Mouse (Mus musculus) limb, embryonic 12.5 days (tissue): ENCODE results near the gene Npr1. TPM values are rescaled to one million over a fixed set of nuclear protein-coding genes. Genes with fewer than 3 reads are reported as not detected.

Experiments
- ATAC-seq: fragments of 200-750 bp; cut with Nextera tagmentation; 2 replicates; pipeline ENCODE4 v1.8.0; 2017; ENCODE audit warnings: low read depth, moderate TSS enrichment; ENCODE audit not compliant: insufficient number of reproducible peaks, insufficient read depth, low FRiP score, low TSS enrichment
- H3K27ac ChIP-seq: fragments of 300-500 bp; sonication (generic); 2 replicates; pipeline ENCODE4 v1.5.1; 2016; ENCODE audit warnings: mild to moderate bottlenecking, moderate library complexity
- H3K27me3 ChIP-seq: fragments of 300-500 bp; sonication (generic); 2 replicates; pipeline ENCODE4 v1.6.1; 2016; ENCODE audit warnings: mild to moderate bottlenecking, moderate library complexity
- H3K36me3 ChIP-seq: fragments of 300-500 bp; sonication (generic); 2 replicates; pipeline ENCODE4 v1.6.1; 2016; ENCODE audit warnings: mild to moderate bottlenecking, moderate library complexity
- H3K4me1 ChIP-seq: fragments of 300-500 bp; sonication (generic); replicated peaks from 2 replicates; pipeline ENCODE4 v1.6.1; 2016
- H3K4me2 ChIP-seq: fragments of 300-500 bp; sonication (generic); 2 replicates; pipeline ENCODE4 v1.6.1; 2016; ENCODE audit warnings: mild to moderate bottlenecking, moderate library complexity
- H3K4me3 ChIP-seq: fragments of 300-500 bp; sonication (generic); replicated peaks from 2 replicates; pipeline ENCODE4 v1.5.1; 2016; ENCODE audit warnings: mild to moderate bottlenecking
- H3K9ac ChIP-seq: fragments of 300-500 bp; sonication (generic); replicated peaks from 2 replicates; pipeline ENCODE4 v1.6.1; 2016; ENCODE audit warnings: mild to moderate bottlenecking, moderate library complexity
- H3K9me3 ChIP-seq: fragments of 300-500 bp; sonication (generic); 2 replicates; pipeline ENCODE4 v1.6.1; 2016; ENCODE audit warnings: mild to moderate bottlenecking, moderate library complexity
- WGBS: fragments of 180-500 bp; shearing (Covaris S2); methylation state at CpG from one replicate; pipeline ENCODE4 v1.1.7; 2016; 5-methylcytosine and 5-hydroxymethylcytosine counted together
- polyA plus RNA-seq: library from polyadenylated mRNA; unstranded; fragments of >200 nt; fragmentation: Nextera tagmentation; extraction: Ambion mirVana; gene quantifications from 2 replicates; pipeline ENCODE4 v1.2.1, GENCODE M21; 2016

Gene Npr1
- polyA plus RNA-seq, 1 experiment from 2014 or later: 2.7 TPM

DNA sequence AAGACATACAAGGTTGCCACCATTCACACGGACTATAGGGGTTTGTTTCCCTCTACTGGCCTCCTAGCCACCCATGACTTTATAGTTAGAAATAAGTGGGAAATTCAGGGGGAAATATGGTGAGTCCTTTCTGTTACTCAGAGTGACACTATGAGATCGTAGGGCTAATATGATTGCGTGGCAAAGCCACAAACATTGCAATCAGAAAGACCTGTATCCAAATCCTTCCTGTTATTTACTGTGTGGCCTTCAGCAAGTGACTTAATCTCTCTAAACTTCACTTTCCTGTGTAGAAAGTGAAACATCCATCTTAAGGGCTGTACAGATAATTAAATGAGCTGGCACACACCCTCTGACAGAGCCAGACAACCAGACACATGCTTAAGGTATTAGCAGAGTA, 56.9 kb downstream of the Npr1 start:
- 93% methylated on average over 3 of the region's 3 CpGs for WGBS
- Histone ChIP-seq H3K9me3 (no peaks in the 10 kb centered on the region), H3K4me2 (no peak overlapping the region), H3K36me3 (peaks cover 98% of the 10 kb centered on the region), H3K4me3 (no peak overlapping the region), H3K27ac (no peak overlapping the region), H3K27me3 (no peaks in the 10 kb centered on the region), H3K4me1 (no peaks in the 10 kb centered on the region), H3K9ac (no peak overlapping the region)
- no peak for ATAC-seq

DNA sequence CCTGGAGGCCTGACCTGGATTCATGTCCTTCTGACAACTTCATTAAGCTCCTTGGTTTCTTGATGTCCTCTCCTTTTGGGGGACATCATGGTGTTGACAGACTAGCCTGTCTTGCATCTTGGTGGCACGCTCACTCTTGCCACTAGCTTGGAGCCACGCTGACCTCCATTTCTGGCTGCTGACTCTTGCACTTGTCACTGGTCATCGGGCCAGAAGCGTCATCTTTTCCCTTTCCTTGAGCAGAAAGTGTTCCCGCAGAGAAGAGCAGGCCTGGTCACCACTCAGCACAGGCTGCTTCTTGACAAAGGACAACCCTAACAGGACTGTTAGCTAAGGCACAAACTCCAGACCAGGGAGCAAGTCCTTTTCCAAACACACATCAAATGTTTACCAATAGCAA, 59.3 kb downstream of the Npr1 start:
- Histone ChIP-seq H3K27ac (no peak overlapping the region), H3K4me1 (no peaks in the 10 kb centered on the region), H3K4me2 (no peak overlapping the region), H3K9me3 (no peaks in the 10 kb centered on the region), H3K36me3 (peaks cover 100% of the 10 kb centered on the region), H3K4me3 (no peak overlapping the region), H3K27me3 (no peaks in the 10 kb centered on the region), H3K9ac (no peak overlapping the region)
- no peak for ATAC-seq
- 96% methylated on average over 5 of the region's 5 CpGs for WGBS

DNA sequence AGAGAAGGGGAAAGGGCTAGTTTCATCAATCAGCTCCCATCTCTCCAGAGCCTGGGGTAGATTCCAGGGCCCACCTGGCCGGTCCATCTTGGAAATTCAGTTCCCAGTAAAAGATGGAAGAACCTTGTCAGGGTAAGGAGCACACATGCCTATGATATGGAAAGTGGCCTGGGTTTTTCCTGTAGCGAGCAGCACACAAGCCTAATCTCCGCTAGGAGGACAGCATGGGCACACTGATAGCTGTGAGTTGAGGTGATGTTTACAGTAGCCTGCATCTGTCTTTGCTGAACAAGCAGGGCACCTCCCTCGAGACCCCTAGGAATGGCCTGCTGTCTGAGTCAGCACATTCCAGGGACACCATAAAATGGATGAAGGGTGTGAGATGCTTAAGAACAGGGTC, 61.1 kb downstream of the Npr1 start:
- WGBS: 76% methylated on average over 4 of the region's 4 CpGs
- H3K36me3 ChIP-seq: peaks cover 100% of the 10 kb centered on the region
- H3K4me1 ChIP-seq: no peaks in the 10 kb centered on the region
- no peak overlapping the region for H3K9ac ChIP-seq
- H3K4me3 ChIP-seq: no peak overlapping the region
- H3K27ac ChIP-seq: no peak overlapping the region
- no peak for ATAC-seq
- H3K27me3 ChIP-seq: no peaks in the 10 kb centered on the region
- H3K4me2 ChIP-seq: no peak overlapping the region
- H3K9me3 ChIP-seq: no peaks in the 10 kb centered on the region

DNA sequence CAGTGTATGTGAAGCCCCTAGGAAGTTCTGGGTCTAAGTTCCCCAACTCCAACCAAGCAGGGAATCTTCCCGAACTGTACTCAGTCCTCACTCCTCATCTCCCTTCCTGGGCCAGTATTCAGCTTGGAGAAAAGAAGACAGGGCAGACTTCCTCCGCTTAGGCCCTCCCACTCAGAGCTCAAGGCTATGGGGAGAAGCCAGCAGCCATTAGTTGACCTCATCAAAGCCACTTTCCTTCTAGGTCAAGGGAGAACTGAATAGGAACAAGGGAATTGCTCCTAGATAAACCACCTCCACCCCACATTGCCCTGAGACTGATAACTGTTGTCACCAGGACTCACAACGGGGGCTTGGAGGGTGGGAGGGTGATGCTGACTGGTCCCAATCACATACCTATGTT, 61.5 kb downstream of the Npr1 start:
- Histone ChIP-seq H3K27me3 (no peaks in the 10 kb centered on the region), H3K36me3 (peaks cover 100% of the 10 kb centered on the region), H3K27ac (no peak overlapping the region), H3K4me2 (no peak overlapping the region), H3K4me3 (no peak overlapping the region), H3K9me3 (no peaks in the 10 kb centered on the region), H3K4me1 (no peaks in the 10 kb centered on the region), H3K9ac (no peak overlapping the region)
- 89% methylated on average over 3 of the region's 3 CpGs for WGBS
- ATAC-seq: no peak

DNA sequence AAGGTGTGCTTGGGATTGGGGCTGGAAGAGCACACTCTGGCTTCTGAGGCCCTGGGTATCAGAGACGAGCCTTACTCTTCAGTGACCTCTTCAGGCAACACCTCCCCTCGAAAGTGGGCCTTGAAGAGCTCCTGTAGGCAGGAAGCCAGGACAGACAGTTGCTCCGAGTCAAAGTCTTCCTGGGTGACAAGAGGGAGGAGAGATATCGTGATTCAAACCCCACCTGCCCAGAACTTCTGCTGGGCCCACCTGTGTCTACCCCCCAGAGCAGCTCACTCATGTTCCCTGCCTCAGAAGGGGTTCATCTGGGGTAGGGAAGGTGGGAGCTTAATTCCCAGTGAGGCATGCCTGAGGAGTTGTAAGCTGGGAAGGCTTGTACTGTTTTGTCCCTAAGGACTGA, 64.7 kb downstream of the Npr1 start:
- H3K27me3 ChIP-seq: no peaks in the 10 kb centered on the region
- no peak for ATAC-seq
- H3K36me3 ChIP-seq: peaks cover 99% of the 10 kb centered on the region
- no peaks in the 10 kb centered on the region for H3K9me3 ChIP-seq
- 70% methylated on average over 4 of the region's 4 CpGs for WGBS
- H3K4me1 ChIP-seq: no peaks in the 10 kb centered on the region
- no peak overlapping the region for H3K4me3 ChIP-seq
- H3K9ac ChIP-seq: no peak overlapping the region
- H3K4me2 ChIP-seq: no peak overlapping the region
- H3K27ac ChIP-seq: no peak overlapping the region

Other genes starting within 250 kb of the Npr1 start
- 86.2 and 88.6 TPM in 2 replicates for gene Jtb, start 234.3 kb downstream of the Npr1 start, polyA plus RNA-seq
- 11.7 and 12.9 TPM in 2 replicates for gene Creb3l4, start 222.4 kb downstream of the Npr1 start, polyA plus RNA-seq
- gene Slc39a1, start 217.7 kb downstream of the Npr1 start, polyA plus RNA-seq: 56.8 and 62.0 TPM in 2 replicates
- gene Crtc2, start 211.7 kb downstream of the Npr1 start, polyA plus RNA-seq: 18.6 and 30.3 TPM in 2 replicates
- 5.7 and 5.9 TPM in 2 replicates for gene Dennd4b, start 200.7 kb downstream of the Npr1 start, polyA plus RNA-seq
- gene Gatad2b, start 172.7 kb downstream of the Npr1 start, polyA plus RNA-seq: 17.7 and 19.5 TPM in 2 replicates
- gene Slc27a3, start 75.9 kb downstream of the Npr1 start, polyA plus RNA-seq: 43.6 and 43.8 TPM in 2 replicates
- gene Ints3, start 32.2 kb downstream of the Npr1 start, polyA plus RNA-seq: 43.4 and 44.5 TPM in 2 replicates
- gene Ilf2, start 10.3 kb upstream of the Npr1 start, polyA plus RNA-seq: 329 and 362 TPM in 2 replicates
- gene Snapin, start 25.2 kb upstream of the Npr1 start, polyA plus RNA-seq: 66.2 and 71.3 TPM in 2 replicates
- gene Chtop, start 43.6 kb upstream of the Npr1 start, polyA plus RNA-seq: 210 and 213 TPM in 2 replicates
- 7.3 and 8.3 TPM in 2 replicates for gene S100a1, start 48.5 kb upstream of the Npr1 start, polyA plus RNA-seq
- gene S100a13, start 48.6 kb upstream of the Npr1 start, polyA plus RNA-seq: 19.8 and 20.1 TPM in 2 replicates
- gene S100a14, start 61.0 kb upstream of the Npr1 start, polyA plus RNA-seq: 0.20 and 1.0 TPM in 2 replicates
- gene S100a16, start 71.4 kb upstream of the Npr1 start, polyA plus RNA-seq: 39.6 and 43.7 TPM in 2 replicates
- gene S100a3, start 94.7 kb upstream of the Npr1 start, polyA plus RNA-seq: 0.06 and 0.16 TPM in 2 replicates
- gene S100a2, start 124.4 kb upstream of the Npr1 start, polyA plus RNA-seq: not detected in 2 replicates
- gene Gm42674, start 136.0 kb upstream of the Npr1 start, polyA plus RNA-seq: not detected in 2 replicates
- 3.5 and 4.7 TPM in 2 replicates for gene S100a4, start 137.9 kb upstream of the Npr1 start, polyA plus RNA-seq
- not detected in 2 replicates for gene S100a5, start 142.7 kb upstream of the Npr1 start, polyA plus RNA-seq
- 25.4 and 30.1 TPM in 2 replicates for gene S100a6, start 147.0 kb upstream of the Npr1 start, polyA plus RNA-seq
- 0.17 TPM in 1 of 2 replicates, not detected in the other for gene S100a7a, start 188.2 kb upstream of the Npr1 start, polyA plus RNA-seq
- 7.1 and 7.3 TPM in 2 replicates for gene S100a8, start 203.1 kb upstream of the Npr1 start, polyA plus RNA-seq
- 3.3 and 3.8 TPM in 2 replicates for gene S100a9, start 229.9 kb upstream of the Npr1 start, polyA plus RNA-seq